Mouse (Mus musculus): ENCODE results near the gene Pi4ka.

- TF ChIP-seq HCFC1 (IDR thresholded peaks at IDR 0.05; ENCODE audit: borderline replicate concordance, insufficient read depth, low read length) (no peak), ZNF384 (IDR thresholded peaks at IDR 0.05; ENCODE audit: low read depth, low read length) (no peak)
These were observed 125.6 kb downstream of the Pi4ka start for GRCm38 (mm10) chr16:17280471-17280870.
